Mouse (Mus musculus) embryo, embryonic 10 days (tissue): Measurements from ENCODE around the gene Ccdc163.

Experiments used
- DNase-seq: peaks from one replicate; pipeline ENCODE4 v3.0.0-alpha.2; 2015; ENCODE audit warnings: low spot score

Gene Ccdc163

DNA sequence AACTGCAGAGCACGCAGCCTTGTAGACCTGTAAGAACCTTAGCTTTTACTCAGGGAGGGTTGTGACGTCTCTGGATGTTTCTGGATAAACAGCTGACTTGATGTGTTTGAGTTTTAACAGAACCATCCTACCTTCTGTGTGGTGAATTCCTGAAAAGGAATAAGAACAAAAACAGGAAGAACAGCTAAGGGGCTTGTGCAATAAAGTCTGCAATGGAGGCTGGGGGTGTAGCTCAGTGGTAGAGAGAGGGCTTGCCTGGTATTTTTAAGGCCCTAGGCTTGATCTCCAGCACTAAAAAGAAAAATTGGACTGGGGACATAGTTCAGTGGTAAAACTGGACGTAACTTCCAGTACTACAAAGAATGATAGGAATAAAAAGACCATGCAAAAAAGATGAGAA, 68.8 kb downstream of the Ccdc163 start:
- no peak for DNase-seq

- no peak for DNase-seq
Observed at GRCm38 (mm10) chr4:116780541-116780940, 72.2 kb downstream of the Ccdc163 start.

- no peak for DNase-seq
Observed at GRCm38 (mm10) chr4:116781366-116781765, 73.1 kb downstream of the Ccdc163 start.

DNA sequence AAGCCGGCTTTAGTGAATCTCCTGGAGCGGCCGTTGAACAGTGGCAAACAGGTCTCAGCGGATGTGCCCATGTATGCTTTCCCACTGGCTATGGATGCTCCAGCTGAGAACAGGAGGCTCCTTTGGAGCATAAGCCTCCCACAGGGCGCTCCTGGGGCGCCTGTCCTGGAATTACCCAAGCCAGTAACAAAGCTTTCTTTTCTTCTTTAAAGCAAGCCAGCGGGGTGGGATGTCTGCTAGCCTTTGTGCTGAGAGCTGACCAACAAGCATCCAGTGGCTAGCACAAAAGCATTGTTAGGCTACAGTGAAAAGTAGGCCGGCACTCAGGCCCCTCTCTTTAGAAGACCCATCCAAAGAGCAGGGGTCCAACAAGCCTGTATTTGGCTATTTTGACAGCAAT, 73.9 kb downstream of the Ccdc163 start:
- peak; percentile 55 for DNase-seq

DNA sequence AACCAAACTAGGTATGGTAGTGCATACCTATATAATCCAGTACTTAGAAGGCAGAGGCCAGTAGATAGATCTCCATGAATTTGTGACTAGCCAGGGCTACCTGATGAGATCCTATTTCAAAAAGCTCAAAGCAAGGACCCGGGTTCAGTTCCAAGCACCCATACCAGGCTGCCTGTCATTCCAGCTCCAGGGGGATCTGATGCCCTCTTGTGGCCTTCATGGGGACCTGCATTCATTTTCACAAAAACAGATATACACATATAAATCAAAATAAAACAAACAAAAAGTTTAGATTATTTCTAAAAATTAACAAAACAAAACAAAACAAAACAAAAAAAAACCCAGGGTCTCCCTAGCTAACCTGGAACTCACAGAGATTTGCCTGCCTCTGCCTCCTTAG, 78.3 kb downstream of the Ccdc163 start:
- no peak for DNase-seq

DNA sequence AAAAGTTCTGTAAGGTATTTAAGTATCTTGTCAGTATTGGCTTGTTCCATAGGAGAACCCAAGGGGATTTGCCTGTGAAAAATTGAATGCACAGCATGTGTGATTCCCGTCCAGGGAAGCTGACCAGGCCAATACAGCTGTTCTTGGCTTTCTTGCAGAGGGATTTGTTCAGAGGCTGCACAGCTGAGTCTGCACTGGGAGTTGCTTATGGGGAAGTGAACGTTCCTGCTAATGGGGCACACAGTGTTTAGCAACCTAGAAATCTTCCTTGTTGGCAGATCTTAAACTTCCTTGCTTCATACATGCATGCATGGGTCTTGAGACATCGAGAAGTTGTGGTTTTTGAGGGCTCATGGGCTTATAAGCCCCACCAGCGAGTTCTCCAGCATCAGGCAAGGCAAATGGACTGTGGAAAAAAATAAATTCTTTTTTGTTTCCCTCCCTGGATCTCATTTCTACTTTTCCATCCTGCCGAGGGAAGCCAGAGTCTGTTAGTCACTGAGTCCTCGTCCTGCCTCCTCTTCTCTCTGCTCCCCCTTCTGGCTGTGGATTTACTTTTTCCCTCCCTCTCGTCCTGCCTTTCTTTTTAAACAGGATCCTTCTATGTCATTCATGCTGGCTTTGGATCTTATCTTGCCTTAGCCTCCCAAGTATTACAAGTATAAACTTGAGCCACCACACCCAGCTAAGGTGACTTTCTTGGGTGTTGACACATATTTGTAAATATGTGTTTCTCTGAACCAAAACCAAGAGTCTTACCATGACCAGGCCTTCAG, 79.9 kb downstream of the Ccdc163 start:
- DNase-seq = peak; percentile 10

DNA sequence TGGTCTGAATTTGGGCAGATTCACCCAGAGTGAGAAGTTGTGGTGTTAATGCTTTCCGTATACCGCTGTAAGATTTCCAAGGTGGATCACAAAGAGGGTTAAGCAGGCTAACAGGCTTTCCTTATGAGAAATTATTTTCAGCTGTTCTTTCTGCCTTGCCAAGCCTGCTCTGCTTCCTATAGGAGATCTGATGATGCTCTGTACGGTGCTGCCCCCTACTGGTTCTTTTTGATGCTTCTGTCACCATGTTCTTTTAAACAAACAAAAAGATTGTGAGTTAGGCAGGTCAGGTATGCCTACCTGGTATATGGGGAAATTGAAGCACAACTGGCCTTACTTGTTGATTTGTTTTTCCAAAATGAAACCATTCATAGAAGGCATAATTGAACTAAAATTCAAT, 80.6 kb downstream of the Ccdc163 start:
- peak; percentile 86 for DNase-seq

DNA sequence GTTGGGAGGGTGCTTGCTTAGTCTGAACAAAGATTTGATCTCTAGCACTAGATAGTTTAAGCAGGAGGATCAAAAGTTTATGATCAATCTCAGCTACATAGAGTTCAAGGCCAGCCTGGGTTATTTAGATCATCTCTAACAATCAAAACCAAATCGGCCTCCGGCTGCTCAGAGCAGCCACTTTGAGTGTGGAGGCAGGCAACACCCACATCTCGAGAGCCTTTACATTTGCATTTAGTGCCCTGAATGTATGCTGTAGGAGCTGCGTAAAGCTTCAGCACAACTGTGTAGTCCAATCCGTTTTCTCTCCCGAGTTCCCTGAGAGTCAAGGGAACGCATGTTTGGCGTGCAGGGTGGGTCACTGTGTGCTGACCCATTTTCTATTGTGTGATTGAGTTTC, 84.1 kb downstream of the Ccdc163 start:
- DNase-seq = no peak

DNA sequence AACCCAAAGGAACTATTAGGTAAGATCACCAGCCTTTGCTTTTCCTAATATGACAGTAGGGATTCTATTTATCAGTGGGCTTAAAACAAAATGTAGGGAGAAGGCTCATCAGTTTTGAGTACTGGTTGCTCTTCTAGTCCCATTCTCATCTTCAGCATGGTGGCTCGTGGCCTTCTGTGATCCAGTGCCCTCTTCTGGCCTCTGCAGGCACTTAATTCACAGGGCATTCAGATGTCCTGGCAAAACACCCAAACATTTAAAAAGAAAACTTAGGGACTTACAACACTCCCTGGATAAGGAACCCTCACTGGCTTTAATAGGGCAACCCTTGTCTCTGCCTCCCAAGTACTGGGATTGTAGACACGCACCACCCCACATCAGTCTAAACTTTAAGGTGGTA, 86.0 kb downstream of the Ccdc163 start:
- DNase-seq = no peak

DNA sequence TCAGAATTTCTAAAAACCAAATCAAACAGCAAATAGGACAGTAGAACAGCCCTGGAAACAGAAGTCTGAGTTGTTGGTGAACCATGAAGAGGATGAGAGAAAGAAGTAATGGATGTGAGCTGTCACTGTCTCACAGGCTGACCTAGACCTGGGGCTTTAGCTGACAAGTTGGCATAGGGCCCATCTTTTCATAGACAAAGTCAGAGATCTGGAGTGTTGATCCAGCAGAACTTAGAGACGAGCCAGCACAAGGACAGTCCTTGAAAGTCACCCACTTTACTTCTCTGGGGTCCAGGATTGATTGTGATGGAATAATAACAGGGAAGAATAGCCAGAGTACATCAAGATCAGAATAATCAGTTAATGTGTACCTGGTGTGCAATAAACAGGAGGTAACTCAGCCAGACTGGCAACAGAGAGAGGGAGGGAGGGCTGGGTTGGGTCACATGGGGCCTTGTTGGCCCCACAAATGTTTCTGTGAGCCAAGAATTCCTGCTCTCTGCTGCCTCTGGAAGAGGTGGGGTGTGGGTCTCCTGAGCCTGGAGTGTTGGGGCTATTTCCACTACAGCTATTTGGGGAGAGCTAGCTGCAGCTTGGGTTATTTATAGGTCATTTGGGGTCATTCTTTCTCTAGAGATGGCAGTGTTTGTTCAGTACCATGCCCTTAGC, 88.3 kb downstream of the Ccdc163 start:
- DNase-seq = no peak

- peak; percentile 70 for DNase-seq
Observed at GRCm38 (mm10) chr4:116799901-116800300, 91.6 kb downstream of the Ccdc163 start.
